Mouse (Mus musculus) cerebellum, adult 2 months (tissue): ENCODE data around the gene A230072I06Rik.

Source experiments
- CTCF ChIP-seq: fragments of 200-500 bp; IDR thresholded peaks from 2 replicates; pipeline ENCODE4 v1.5.1; 2011; ENCODE audit warnings: low read depth, mild to moderate bottlenecking, control low read depth, low read length, moderate library complexity, borderline replicate concordance; ENCODE audit not compliant: insufficient read depth
- POLR2A ChIP-seq: fragments of 200-500 bp; IDR thresholded peaks from 2 replicates; pipeline ENCODE4 v1.6.1; 2011; ENCODE audit warnings: low read length, control low read depth, borderline replicate concordance; ENCODE audit not compliant: insufficient read depth

- TF ChIP-seq CTCF (no peak), POLR2A (no peak)
These were observed 18.7 kb upstream of the A230072I06Rik start for GRCm38 (mm10) chr8:12259890-12260289.
